Mouse (Mus musculus) olfactory bulb, adult 2 months (tissue): ENCODE results near the gene Pgpep1l.

Experiments
- CTCF ChIP-seq: fragments of 200-500 bp; IDR thresholded peaks from 2 replicates; pipeline ENCODE4 v1.5.1; 2012; ENCODE audit warnings: low read depth, mild to moderate bottlenecking, low read length, moderate library complexity; ENCODE audit not compliant: insufficient read depth
- POLR2A ChIP-seq: fragments of 200-500 bp; IDR thresholded peaks from 2 replicates; pipeline ENCODE4 v1.6.1; 2012; ENCODE audit warnings: mild to moderate bottlenecking, low read depth, low read length, moderate library complexity; ENCODE audit not compliant: insufficient read depth

- TF ChIP-seq CTCF: no peak
- no peak for TF ChIP-seq POLR2A
Measured at GRCm38 (mm10) chr7:68296487-68296886, 32.5 kb upstream of the Pgpep1l start.
